Mouse (Mus musculus) bone marrow macrophage, adult 2 months (primary cell): ENCODE measurements at regions not wholly inside any gene's neighbourhood (a gene's known extent, or its start where the extent isn't known, plus 50 kb on each side); places are given as distances from the start of the nearest gene placed in this dataset.

Experiments used
- CTCF ChIP-seq: IDR thresholded peaks from 2 replicates; pipeline ENCODE4 v1.5.1; 2012; ENCODE audit warnings: low read depth, mild to moderate bottlenecking, low read length, moderate library complexity
- POLR2A ChIP-seq: IDR thresholded peaks from 2 replicates; pipeline ENCODE4 v1.6.1; 2012; ENCODE audit warnings: mild to moderate bottlenecking, low read depth, low read length, borderline replicate concordance

GRCm38 (mm10) chr16:50124646-50125045 is 307.5 kb downstream of the Bbx start:
- TF ChIP-seq POLR2A (no peak), CTCF (no peak)
